Mouse (Mus musculus) adrenal gland (tissue): ENCODE measurements around the gene Fam187b.
"Not testable (repeated sequence)": the region's sequence is repeated elsewhere in the genome, so short reads cannot be mapped to it uniquely, and the experiment has no call there.

Experiments used
- intact Hi-C: fragments of 180-260 bp; cut with DNase I; formaldehyde crosslinking; loops from one replicate; pipeline ENCODE4 v1.15.1; 2025
- long read RNA-seq, 2 experiments: library from polyadenylated mRNA; unstranded; transcript quantifications; one replicate each; pipeline ENCODE4 v2.0.0; 2020; ENCODE audit warnings: borderline replicate concordance in 1 of 2; ENCODE audit not compliant: insufficient replicate concordance in 1 of 2

Gene Fam187b
- long read RNA-seq, experiment 1 = 0 reads
- long read RNA-seq, experiment 2 = 0 reads

- intact Hi-C loops = no loop called here
Observed at GRCm38 (mm10) chr7:30973501-30974289, at the start of gene Fam187b. Gene Fam187b (plus strand): TSS chr7:30973790.

GRCm38 (mm10) chr7:30924071-30924470, 49.5 kb upstream of the Fam187b start:
- intact Hi-C loops = no loop called here

- intact Hi-C loops = not testable (repeated sequence)
Observed at GRCm38 (mm10) chr7:30924581-30924980, 49.0 kb upstream of the Fam187b start, which contains the start of gene Hamp2. Gene Hamp2 (minus strand): TSS chr7:30924681.

- intact Hi-C loops = not testable (repeated sequence)
Observed at GRCm38 (mm10) chr7:30935422-30936099, 38.0 kb upstream of the Fam187b start.

DNA sequence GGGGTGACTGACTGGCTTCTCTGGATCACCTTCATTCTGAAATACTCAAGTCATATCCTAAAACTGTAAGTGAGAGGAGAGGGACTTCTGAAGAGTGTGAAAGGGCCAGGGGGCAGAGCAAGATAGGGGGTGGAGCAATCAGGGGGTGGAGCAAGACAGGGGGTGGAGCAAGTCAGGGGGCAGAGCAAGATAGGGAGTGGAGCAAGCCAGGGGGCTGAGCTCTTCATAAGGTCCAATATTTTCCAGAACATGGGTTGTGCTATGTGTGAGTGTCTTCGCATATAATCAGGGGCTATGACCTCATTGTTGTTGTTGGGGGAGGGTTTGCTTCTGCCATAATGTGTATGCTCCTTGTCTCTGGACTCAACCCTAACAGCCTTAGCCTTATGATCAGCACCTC, 33.5 kb upstream of the Fam187b start:
- intact Hi-C loops = not testable (repeated sequence)

GRCm38 (mm10) chr7:30942365-30942764, 31.2 kb upstream of the Fam187b start:
- intact Hi-C loops = not testable (repeated sequence)

DNA sequence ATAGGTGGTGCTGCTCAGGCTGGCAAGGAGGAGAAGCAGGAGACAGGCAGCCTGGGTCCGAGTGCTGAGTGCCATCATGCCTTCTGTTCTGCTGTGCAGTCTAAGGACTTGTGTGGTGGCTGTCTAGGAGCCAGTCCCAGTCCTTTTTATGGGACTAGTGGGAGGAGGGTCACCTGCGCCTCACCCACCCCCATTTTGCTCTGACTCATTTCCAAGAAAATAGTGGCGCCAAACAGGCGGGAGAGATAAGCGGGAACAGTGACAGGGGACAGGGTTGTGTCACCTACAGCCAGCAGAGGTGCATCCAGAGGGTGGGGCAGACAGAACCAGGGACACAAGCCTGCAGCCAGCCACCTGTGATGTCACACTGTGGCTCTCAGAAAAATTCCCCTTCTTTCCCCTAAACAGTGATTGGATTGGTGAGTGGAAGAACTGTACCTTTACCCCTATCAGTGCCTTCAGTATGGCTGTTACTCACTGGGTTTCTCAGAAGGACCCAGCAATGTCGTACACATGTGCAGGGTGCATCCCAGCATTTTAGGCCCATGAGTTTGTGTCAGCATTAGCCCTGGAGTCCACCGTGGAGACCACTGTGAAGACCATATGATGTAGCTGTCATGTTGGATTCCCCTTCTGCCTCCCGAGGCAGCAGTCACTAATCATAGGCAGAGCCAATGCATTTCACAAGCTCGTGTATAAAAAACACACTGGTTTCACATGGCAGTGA, 29.5 kb upstream of the Fam187b start, which contains the start of gene Hamp:
Gene Hamp, minus strand, starts transcription at position 124 of the 727 bp plus-strand sequence.
- intact Hi-C loops = no loop called here

DNA sequence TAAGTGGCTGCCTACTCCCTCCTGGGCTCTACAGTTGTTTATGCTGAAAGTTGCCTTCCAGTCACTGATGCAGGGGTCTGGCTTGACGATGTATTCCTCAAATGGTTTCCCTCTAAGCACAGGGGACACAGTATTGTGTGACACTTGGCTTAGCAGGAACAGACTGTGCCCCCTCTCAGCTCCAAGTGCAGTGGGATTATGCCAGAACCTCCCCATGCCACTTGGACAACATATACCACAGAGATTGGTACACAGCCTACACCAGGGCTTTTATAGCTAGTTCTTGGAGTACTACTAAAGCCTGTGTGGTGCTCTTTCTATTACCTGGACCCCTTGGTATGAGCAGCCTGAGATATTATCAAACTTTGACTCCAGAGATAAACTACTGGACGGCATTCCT, 28.9 kb upstream of the Fam187b start:
- intact Hi-C loops = not testable (repeated sequence)

DNA sequence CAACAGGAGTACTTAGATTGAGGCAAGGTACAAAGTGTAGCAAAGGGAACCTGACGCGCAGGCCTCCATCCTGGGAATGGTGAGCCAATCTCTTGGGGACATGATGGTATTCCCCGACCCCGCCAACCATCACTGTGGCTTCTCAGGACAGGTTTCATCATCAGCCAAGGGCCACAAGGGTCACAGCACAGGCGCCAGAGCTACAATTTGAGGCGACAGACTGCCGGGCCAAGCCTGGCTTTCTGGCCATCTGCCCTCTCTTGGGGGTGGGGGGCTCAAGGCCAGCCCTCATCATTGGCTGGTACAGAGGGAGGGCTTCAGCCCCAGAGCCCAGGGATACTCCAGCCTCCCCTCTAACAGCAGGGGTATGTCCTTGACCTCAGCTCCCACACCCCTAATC, 28.1 kb upstream of the Fam187b start:
- intact Hi-C loops = not testable (repeated sequence)

GRCm38 (mm10) chr7:30945876-30946275, 27.7 kb upstream of the Fam187b start:
- intact Hi-C loops = no loop called here

- intact Hi-C loops = loop anchor here (10.0 kb wide), 1 partner anchor 75 kb away; no protein-coding TSS in a partner anchor
Observed at GRCm38 (mm10) chr7:30949902-30950301, 23.7 kb upstream of the Fam187b start.

DNA sequence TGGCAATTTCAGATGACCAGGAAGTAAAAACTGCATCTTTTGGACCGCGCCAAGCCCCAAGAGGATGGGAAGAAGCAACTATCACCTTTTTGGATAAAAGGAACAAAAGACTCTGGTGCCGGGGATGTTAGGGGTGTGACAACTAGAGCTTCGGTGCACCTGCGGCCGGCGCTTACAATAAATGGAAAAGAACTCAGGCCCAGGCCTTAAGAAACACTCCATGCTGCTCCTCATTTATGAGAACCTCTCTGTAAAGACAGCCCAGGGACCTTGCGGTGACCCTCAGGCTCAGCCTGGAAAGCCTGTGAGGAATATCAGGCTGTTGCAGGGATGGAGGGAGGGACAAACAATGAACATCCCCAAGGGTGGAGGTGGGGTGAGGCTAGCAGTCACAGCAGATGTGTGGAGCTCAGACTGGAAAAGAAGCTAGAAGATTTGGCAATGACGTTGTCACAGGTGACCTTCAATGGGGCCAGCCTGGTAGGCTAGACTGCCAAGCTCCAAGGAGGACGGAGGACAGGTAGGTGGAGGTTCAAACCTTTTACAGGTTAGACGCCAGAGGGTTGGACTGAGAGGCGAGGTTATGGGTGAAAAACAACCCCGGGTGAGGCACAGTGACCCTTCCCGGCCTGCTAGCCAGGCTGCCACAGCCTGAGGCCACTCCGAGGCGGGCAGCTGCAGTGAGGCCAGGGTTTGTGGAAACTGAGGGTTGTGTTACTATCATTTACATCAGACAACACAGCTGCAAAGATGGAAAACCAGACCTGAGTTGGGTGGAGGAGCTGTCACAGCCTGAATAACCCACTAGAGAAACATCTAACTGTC, 20.9 kb upstream of the Fam187b start:
- intact Hi-C loops = loop anchor here (10.0 kb wide), 1 partner anchor 78 kb away; no protein-coding TSS in a partner anchor

GRCm38 (mm10) chr7:30953459-30953858, 20.1 kb upstream of the Fam187b start:
- intact Hi-C loops = loop anchor here (10.0 kb wide), 1 partner anchor 79 kb away; no protein-coding TSS in a partner anchor

GRCm38 (mm10) chr7:30954036-30954435, 19.6 kb upstream of the Fam187b start:
- intact Hi-C loops = loop anchor here (10.0 kb wide), 1 partner anchor 79 kb away; no protein-coding TSS in a partner anchor

DNA sequence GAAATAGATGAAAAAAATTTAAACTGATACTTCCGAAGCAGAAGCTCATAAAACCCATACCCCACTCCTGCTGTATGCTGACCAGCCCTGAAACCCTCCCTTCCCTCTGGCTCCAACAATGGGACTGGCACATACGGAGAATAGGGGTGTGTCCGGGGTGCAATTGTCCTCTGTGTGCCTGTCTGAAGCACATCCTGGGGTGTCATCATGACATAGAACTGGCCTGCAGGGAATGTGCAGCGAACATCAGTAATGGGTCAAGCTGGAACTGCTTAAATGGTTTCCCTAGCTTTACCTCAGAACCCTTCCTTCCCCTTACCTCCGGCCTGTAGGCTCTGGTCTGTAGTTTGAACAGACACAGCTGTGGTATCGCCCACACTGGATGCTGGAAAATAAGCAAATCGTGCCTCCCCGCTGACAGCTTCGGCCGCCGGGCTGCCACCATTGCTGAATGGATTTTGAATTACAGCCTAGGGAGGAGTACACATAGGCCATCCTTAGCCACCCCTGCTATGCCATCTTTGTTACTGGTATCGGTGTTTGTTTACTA, 18.5 kb upstream of the Fam187b start:
- intact Hi-C loops = loop anchor here (10.0 kb wide), 1 partner anchor 80 kb away; no protein-coding TSS in a partner anchor

DNA sequence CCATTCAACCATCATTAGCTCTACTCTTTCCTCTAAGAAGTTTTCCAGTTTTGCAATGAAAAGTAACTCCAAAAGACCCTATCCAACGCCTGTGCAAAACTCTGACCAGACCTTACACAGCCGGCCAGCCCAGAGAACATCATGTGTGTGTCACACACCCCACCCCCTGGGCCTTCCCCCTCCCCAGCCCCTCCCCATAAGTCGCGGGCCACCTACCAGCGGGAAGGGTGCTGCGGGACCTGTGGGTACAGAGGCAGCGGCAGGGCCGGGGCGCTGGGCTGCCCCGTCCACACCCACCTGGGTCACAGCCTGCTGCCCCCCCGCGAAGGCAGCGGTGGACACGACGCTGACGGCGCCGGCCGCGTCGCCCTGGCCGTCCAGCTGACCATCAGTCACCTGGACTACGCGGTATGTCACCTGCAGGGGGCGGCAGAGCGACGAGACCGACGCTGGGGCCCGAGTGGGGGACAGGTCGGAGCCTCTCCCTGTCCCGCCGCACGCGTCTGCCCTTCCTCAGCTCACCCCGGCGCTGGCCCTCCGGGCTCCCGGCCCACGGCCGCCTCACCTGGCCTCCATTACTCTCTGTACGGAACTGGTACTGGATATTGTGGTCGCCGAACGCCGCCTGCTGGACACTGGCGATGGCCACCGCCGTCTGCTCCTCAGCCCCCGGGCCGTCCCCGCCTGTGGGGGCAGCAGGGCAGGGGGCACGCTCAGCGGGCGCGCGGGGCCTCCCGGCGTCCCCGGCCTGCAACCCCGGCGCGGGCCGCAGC, 17.8 kb upstream of the Fam187b start:
- intact Hi-C loops = loop anchor here (10.0 kb wide), 1 partner anchor 81 kb away; no protein-coding TSS in a partner anchor

- intact Hi-C loops = loop anchor here (10.0 kb wide), 1 partner anchor 82 kb away; no protein-coding TSS in a partner anchor
Observed at GRCm38 (mm10) chr7:30956357-30956751, 17.2 kb upstream of the Fam187b start.

- intact Hi-C loops = loop anchor here (10.0 kb wide), 1 partner anchor 82 kb away; no protein-coding TSS in a partner anchor
Observed at GRCm38 (mm10) chr7:30956756-30957366, 16.7 kb upstream of the Fam187b start, which contains the start of gene Usf2. Gene Usf2 (minus strand): TSS chr7:30956803.
